Mouse (Mus musculus): ENCODE results near the gene Dchs1. TPM values are rescaled to one million over a fixed set of nuclear protein-coding genes. Genes with fewer than 3 reads are reported as not detected.

The Dchs1 gene
- total and polyA plus RNA-seq, 3 experiments: 0.08 to 0.11 TPM; not detected in 1

- TF ChIP-seq TAL1 (IDR thresholded peaks at IDR 0.05; ENCODE audit: low read length): no peak
- no peak for TF ChIP-seq POLR2A (IDR thresholded peaks at IDR 0.05; ENCODE audit: control insufficient read depth in 1 of 2, insufficient read depth in 1 of 2, low read depth in 1 of 2, low read length in 2 of 2, poor library complexity in 1 of 2)
- TF ChIP-seq MAZ (IDR thresholded peaks at IDR 0.05; ENCODE audit: low read depth, low read length): no peak
- no peak for TF ChIP-seq GATA1 (IDR thresholded peaks at IDR 0.05; ENCODE audit: low read depth, low read length)
- TF ChIP-seq ZKSCAN1 (IDR thresholded peaks at IDR 0.05; ENCODE audit: low read depth, low read length): no peak
- no peak for TF ChIP-seq GABPA (IDR thresholded peaks at IDR 0.05; ENCODE audit: low read depth, low read length)
- TF ChIP-seq ETS1 (IDR thresholded peaks at IDR 0.05; ENCODE audit: low read depth, low read length): no peak
- TF ChIP-seq KAT2A (conservative IDR thresholded peaks at IDR 0.05; ENCODE audit: low read depth, low read length): 0 out of 2 replicates have a peak, but pooled peaks have one; percentile 12
- TF ChIP-seq EP300 (IDR thresholded peaks at IDR 0.05; ENCODE audit: low read depth in 1 of 2, low read length in 2 of 2): no peak; a peak in 1 of 4 replicates
- no peak for TF ChIP-seq SIN3A (IDR thresholded peaks at IDR 0.05; ENCODE audit: low read length)
- 0 out of 2 replicates have a peak, but pooled peaks have one; percentile 27 for TF ChIP-seq MYC (IDR thresholded peaks at IDR 0.05; ENCODE audit: low read depth, low read length)
- no peak for TF ChIP-seq ZNF384 (IDR thresholded peaks at IDR 0.05; ENCODE audit: low read depth, low read length)
- TF ChIP-seq TCF12 (IDR thresholded peaks at IDR 0.05; ENCODE audit: low read depth, low read length): no peak
- TF ChIP-seq POLR2AphosphoS2 (IDR thresholded peaks at IDR 0.05; ENCODE audit: low read length): peak; percentile 15; the same call in 1 of the 2 replicates
- 0 out of 2 replicates have a peak, but pooled peaks have one; percentile 70 for TF ChIP-seq CHD1 (IDR thresholded peaks at IDR 0.05; ENCODE audit: low read depth, low read length)
- TF ChIP-seq CHD2 (IDR thresholded peaks at IDR 0.05; ENCODE audit: low read length): no peak
- 0 out of 2 replicates have a peak, but pooled peaks have one; percentile 10 for TF ChIP-seq SMC3 (IDR thresholded peaks at IDR 0.05; ENCODE audit: low read depth, low read length)
- TF ChIP-seq NELFE (IDR thresholded peaks at IDR 0.05; ENCODE audit: low read depth, low read length): no peak
- no peak for TF ChIP-seq USF1 (IDR thresholded peaks at IDR 0.05; ENCODE audit: low read depth, low read length)
- TF ChIP-seq MAX (IDR thresholded peaks at IDR 0.05; ENCODE audit: low read length): no peak; the same call in 1 of the 2 replicates
- no peak for TF ChIP-seq MEF2A (IDR thresholded peaks at IDR 0.05; ENCODE audit: extremely low read depth, insufficient replicate concordance, low read depth, low read length, poor library complexity, severe bottlenecking)
- peaks cover 12% of the 10 kb centered on the region for H3K79me2 ChIP-seq (ENCODE audit: control insufficient read depth, insufficient read depth, low read length, poor library complexity)
- no peaks in the 10 kb centered on the region for H3K9me3 ChIP-seq (replicated peaks; ENCODE audit: insufficient read depth, low read length)
- H3K4me1 ChIP-seq (ENCODE audit: control insufficient read depth in 1 of 2, insufficient read depth in 2 of 2, low read length in 2 of 2): peaks cover 0 to 17% of the 10 kb centered on the region in 2 experiments; a peak in 3 of 4 replicates
- peaks cover 5 to 17% of the 10 kb centered on the region in 2 experiments; a peak in 3 of 4 replicates for H3K36me3 ChIP-seq (ENCODE audit: control insufficient read depth in 1 of 2, insufficient read depth in 2 of 2, low read length in 2 of 2)
- H3K9ac ChIP-seq (ENCODE audit: control insufficient read depth, low read depth, low read length, poor library complexity, severe bottlenecking): peak overlapping the region; percentile 95
- peak overlapping the region; percentile 78 to 91 for H3K4me3 ChIP-seq (ENCODE audit: control insufficient read depth in 1 of 2, insufficient read depth in 1 of 2, low read depth in 2 of 2, low read length in 2 of 2)
- H3K27ac ChIP-seq (ENCODE audit: control insufficient read depth, low read depth, low read length): peak overlapping the region; percentile 68
- peaks cover 0 to 1% of the 10 kb centered on the region in 2 experiments; a peak in 1 of 4 replicates for H3K27me3 ChIP-seq (ENCODE audit: control insufficient read depth in 1 of 2, insufficient read depth in 2 of 2, low read length in 2 of 2)
- no peak for DNase-seq (ENCODE audit: low read depth, low spot score)
Observed at GRCm38 (mm10) chr7:105810280-105810876, 22.9 kb upstream of the Dchs1 start.
